Mouse (Mus musculus): ENCODE measurements around the gene Clmn. TPM values are rescaled to one million over a fixed set of nuclear protein-coding genes. Genes with fewer than 3 reads are reported as not detected.

Clmn gene
- polyA plus RNA-seq, 1 experiment from 2014 or later: 5.5 TPM

DNA sequence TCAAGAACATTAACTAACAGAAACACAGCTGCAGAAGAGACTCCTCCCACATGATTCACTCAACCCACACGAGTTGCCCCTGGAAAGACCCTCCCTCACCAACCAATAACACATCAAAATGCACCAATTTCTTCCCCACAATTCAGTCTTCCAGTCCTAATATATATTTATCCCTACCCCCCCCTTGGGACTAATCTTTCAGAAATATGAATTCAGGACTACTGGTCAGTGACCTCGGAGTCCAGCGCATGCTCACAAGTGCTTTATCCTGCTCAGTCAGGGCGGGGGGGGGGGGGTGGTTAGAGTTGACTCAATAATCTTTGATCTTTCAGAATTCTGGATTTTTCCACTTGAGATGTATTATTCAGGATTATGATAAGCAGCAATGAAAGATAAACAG, 111.2 kb downstream of the Clmn start:
- ATAC-seq (ENCODE audit: low FRiP score, low TSS enrichment) (no peak), DNase-seq (ENCODE audit: low spot score) (no peak)
- Histone ChIP-seq H3K4me1 (replicated peaks; ENCODE audit: control insufficient read depth, insufficient read depth) (0 out of 2 replicates have a peak, but pooled peaks cover 3% of the 10 kb centered on the region), H3K9me3 (ENCODE audit: control insufficient read depth, low read length) (no peaks in the 10 kb centered on the region), H3K9ac (ENCODE audit: low read length) (no peak overlapping the region), H3K4me3 (ENCODE audit: low read depth, low read length) (no peak overlapping the region), H3K36me3 (ENCODE audit: control insufficient read depth, insufficient read depth, low read length) (no peaks in the 10 kb centered on the region), H3K27me3 (ENCODE audit: control insufficient read depth, insufficient read depth, low read length) (no peaks in the 10 kb centered on the region), H3K27ac (replicated peaks) (no peak overlapping the region), H3K4me2 (replicated peaks; ENCODE audit: low read depth) (no peak overlapping the region)
- WGBS: 48% methylated on average over 4 of the region's 4 CpGs
- TF ChIP-seq CTCF (IDR thresholded peaks at IDR 0.05; ENCODE audit: low read depth): no peak
- TF ChIP-seq EP300 (optimal IDR thresholded peaks at IDR 0.05): no peak

GRCm38 (mm10) chr12:104751814-104752765, 112.8 kb downstream of the Clmn start, which contains the start of gene Dicer1:
Dicer1 (minus strand) TSS chr12:104751952.
- Histone ChIP-seq H3K4me3 (ENCODE audit: low read depth, low read length) (peak within 1 kb of the TSS; percentile 90), H3K9ac (ENCODE audit: low read length) (peak within 1 kb of the TSS; percentile 93), H3K4me1 (replicated peaks; ENCODE audit: control insufficient read depth, insufficient read depth) (0 out of 2 replicates have a peak, but pooled peaks cover 3% of the 10 kb centered on the region), H3K9me3 (ENCODE audit: control insufficient read depth, low read length) (no peaks in the 10 kb centered on the region), H3K27me3 (ENCODE audit: control insufficient read depth, insufficient read depth, low read length) (no peaks in the 10 kb centered on the region), H3K27ac (replicated peaks) (peak within 1 kb of the TSS; percentile 92), H3K36me3 (ENCODE audit: control insufficient read depth, insufficient read depth, low read length) (no peaks in the 10 kb centered on the region), H3K4me2 (replicated peaks; ENCODE audit: low read depth) (peak within 1 kb of the TSS; percentile 99)
- TF ChIP-seq CTCF (IDR thresholded peaks at IDR 0.05; ENCODE audit: low read depth) (peak; percentile 46), EP300 (optimal IDR thresholded peaks at IDR 0.05) (no peak)
- peak; percentile 96 for DNase-seq (ENCODE audit: low spot score)
- ATAC-seq (ENCODE audit: low FRiP score, low TSS enrichment): peak; percentile 97
- under 1% methylated on average over 54 of the region's 94 CpGs for WGBS

GRCm38 (mm10) chr12:104751331-104751813, 113.5 kb downstream of the Clmn start:
- ATAC-seq (ENCODE audit: low FRiP score, low TSS enrichment) (no peak), DNase-seq (ENCODE audit: low spot score) (no peak)
- no peaks in the 10 kb centered on the region for H3K9me3 ChIP-seq (ENCODE audit: control insufficient read depth, low read length)

GRCm38 (mm10) chr12:104748946-104749345, 115.9 kb downstream of the Clmn start:
- no peak overlapping the region for H3K4me3 ChIP-seq (ENCODE audit: low read depth, low read length)
- no peak overlapping the region for H3K4me2 ChIP-seq (replicated peaks; ENCODE audit: low read depth)
- no peak overlapping the region for H3K27ac ChIP-seq (replicated peaks)
- H3K9me3 ChIP-seq (ENCODE audit: control insufficient read depth, low read length): no peaks in the 10 kb centered on the region
- no peak overlapping the region for H3K9ac ChIP-seq (ENCODE audit: low read length)
- ATAC-seq (ENCODE audit: low FRiP score, low TSS enrichment) (no peak), DNase-seq (ENCODE audit: low spot score) (no peak)
- no peaks in the 10 kb centered on the region for H3K36me3 ChIP-seq (ENCODE audit: control insufficient read depth, insufficient read depth, low read length)
- H3K27me3 ChIP-seq (ENCODE audit: control insufficient read depth, insufficient read depth, low read length): no peaks in the 10 kb centered on the region
- 0 out of 2 replicates have a peak, but pooled peaks cover 3% of the 10 kb centered on the region for H3K4me1 ChIP-seq (replicated peaks; ENCODE audit: control insufficient read depth, insufficient read depth)
- TF ChIP-seq CTCF (IDR thresholded peaks at IDR 0.05; ENCODE audit: low read depth) (no peak), EP300 (optimal IDR thresholded peaks at IDR 0.05) (no peak)
- WGBS: 56% methylated on average over 2 of the region's 2 CpGs

More at GRCm38 (mm10) chr12:104751331-104751813, 113.5 kb downstream of the Clmn start:
- Histone ChIP-seq H3K27me3 (ENCODE audit: control insufficient read depth, insufficient read depth, low read length) (no peaks in the 10 kb centered on the region), H3K4me3 (ENCODE audit: low read depth, low read length) (peak overlapping the region; percentile 90), H3K4me1 (replicated peaks; ENCODE audit: control insufficient read depth, insufficient read depth) (0 out of 2 replicates have a peak, but pooled peaks cover 3% of the 10 kb centered on the region), H3K27ac (replicated peaks) (peak overlapping the region; percentile 92), H3K9ac (ENCODE audit: low read length) (peak overlapping the region; percentile 93), H3K36me3 (ENCODE audit: control insufficient read depth, insufficient read depth, low read length) (no peaks in the 10 kb centered on the region), H3K4me2 (replicated peaks; ENCODE audit: low read depth) (peak overlapping the region; percentile 99)
- WGBS: 1% methylated on average over 23 of the region's 52 CpGs
- TF ChIP-seq CTCF (IDR thresholded peaks at IDR 0.05; ENCODE audit: low read depth): no peak
- no peak for TF ChIP-seq EP300 (optimal IDR thresholded peaks at IDR 0.05)

DNA sequence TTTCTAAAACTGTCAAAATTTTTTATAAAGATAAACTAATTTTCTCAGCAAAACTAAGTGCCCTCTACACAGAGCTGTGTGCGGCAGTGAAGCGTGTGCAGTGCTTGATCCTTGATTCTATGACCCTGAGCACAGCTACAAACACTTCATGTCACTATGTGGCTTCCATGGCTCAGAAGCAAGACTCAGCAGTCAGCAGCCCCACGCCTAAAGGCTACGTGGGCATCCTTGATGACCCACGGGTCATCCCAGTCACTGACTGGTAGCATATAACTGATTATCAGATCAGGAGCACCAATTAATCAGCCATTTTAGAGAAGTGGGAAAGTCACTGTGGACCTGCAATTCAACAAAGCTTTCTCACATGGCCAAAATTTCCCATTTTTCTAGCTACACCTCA, 117.6 kb downstream of the Clmn start:
- WGBS: 84% methylated on average over 5 of the region's 5 CpGs

More for the DNA sequence above, 117.6 kb downstream of the Clmn start:
- DNase-seq (ENCODE audit: low spot score) (no peak), ATAC-seq (ENCODE audit: low FRiP score, low TSS enrichment) (no peak)
- Histone ChIP-seq H3K4me2 (replicated peaks; ENCODE audit: low read depth) (no peak overlapping the region), H3K9ac (ENCODE audit: low read length) (no peak overlapping the region), H3K4me3 (ENCODE audit: low read depth, low read length) (no peak overlapping the region), H3K27me3 (ENCODE audit: control insufficient read depth, insufficient read depth, low read length) (no peaks in the 10 kb centered on the region), H3K27ac (replicated peaks) (no peak overlapping the region), H3K36me3 (ENCODE audit: control insufficient read depth, insufficient read depth, low read length) (no peaks in the 10 kb centered on the region), H3K4me1 (replicated peaks; ENCODE audit: control insufficient read depth, insufficient read depth) (no peaks in the 10 kb centered on the region), H3K9me3 (ENCODE audit: control insufficient read depth, low read length) (no peaks in the 10 kb centered on the region)
- TF ChIP-seq CTCF (IDR thresholded peaks at IDR 0.05; ENCODE audit: low read depth) (no peak), EP300 (optimal IDR thresholded peaks at IDR 0.05) (no peak)
